Mouse (Mus musculus) heart, postnatal 4 days (tissue): ENCODE data around the gene Neu4. TPM values are rescaled to one million over a fixed set of nuclear protein-coding genes. Genes with fewer than 3 reads are reported as not detected.
"Not testable (repeated sequence)": the region's sequence is repeated elsewhere in the genome, so short reads cannot be mapped to it uniquely, and the experiment has no call there.

Experiments
- DNase-seq: peaks from one replicate; pipeline ENCODE4 v3.0.0; 2021
- total RNA-seq, 2 experiments: library from RNA; stranded (reverse); gene quantifications; 2 replicates each; pipeline ENCODE4 v1.2.3; 2021

Neu4 gene
- not detected for total RNA-seq

DNA sequence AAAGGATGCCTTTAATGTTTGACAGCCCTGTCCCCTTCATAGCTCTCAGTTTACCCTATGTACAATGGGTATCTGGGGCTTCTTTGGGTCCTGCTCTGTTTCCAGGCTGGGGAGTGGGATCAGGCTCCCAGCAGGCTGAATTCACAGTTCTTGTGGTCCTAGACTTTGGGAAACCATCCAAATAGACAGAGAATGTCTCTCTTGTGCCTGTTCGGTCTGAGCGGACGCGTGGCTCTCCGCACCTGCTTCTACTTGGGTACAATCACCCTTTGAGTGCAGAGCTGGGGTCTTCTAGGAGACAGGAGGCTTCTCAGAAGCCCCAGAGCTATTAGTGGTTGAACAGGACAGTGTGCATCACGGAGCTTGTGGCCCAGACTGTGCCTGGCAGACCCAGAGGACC lies at the start of gene Neu4:
TSS of gene Neu4 (plus strand) at position 301 of the 400 bp plus-strand sequence.
- DNase-seq = no peak

DNA sequence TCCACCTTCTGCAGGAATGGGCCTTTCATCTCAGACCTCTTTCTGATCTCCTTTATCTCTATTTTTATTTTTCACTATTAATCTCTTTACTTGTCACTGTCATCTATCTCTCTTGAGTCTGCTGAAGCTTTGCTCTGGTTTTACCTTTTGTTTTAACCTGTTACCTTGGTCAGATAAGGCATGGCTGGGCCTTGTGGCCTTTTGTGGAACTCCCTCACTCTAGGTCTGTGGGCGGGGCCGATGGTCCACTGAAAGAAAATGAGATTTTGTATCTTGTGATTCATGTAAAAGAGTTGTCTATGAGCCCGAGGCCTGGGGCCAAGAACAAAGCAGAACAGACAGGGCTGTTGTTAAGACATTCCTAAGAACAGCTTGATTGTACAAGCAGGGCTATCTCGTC lies 49.5 kb upstream of the Neu4 start:
- not testable (repeated sequence) for DNase-seq

DNA sequence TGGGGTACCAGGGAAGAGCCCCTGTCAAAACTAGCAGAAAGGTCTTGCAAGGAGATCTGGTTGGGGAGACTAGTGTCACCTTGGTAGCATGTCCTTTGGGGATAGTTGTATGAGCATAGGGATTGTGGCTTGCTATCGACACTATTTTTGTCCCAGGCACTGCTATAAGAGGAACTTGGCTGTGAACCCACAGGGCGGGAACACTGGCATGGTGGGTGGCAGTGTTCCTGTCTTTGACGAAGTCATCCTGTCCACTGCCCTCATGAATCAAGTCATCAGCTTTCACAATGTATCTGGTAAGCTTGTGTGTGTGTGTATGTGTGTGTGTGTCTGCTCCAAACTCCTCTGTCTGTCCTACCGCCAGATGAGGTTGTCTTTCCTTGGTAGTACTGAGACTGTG lies 44.5 kb upstream of the Neu4 start:
- DNase-seq = not testable (repeated sequence)

DNA sequence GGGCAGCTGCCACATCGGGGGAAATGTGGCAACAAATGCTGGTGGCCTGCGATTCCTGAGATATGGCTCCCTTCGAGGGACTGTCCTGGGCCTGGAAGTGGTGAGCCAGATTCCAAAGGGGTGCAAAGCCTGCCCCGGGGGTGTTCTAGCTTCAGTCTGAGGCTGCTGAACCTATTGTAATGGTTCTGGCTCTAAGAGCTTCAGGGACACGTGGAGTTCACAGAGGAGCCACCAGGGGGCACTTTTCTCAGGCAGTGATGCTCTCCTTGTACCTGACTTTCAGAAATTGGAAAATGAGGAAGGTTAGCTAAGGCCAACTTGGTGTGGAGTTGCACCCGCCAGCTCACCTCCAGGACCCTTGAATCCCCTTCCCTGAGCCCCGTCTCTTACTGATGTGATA lies 42.0 kb upstream of the Neu4 start:
- not testable (repeated sequence) for DNase-seq

DNA sequence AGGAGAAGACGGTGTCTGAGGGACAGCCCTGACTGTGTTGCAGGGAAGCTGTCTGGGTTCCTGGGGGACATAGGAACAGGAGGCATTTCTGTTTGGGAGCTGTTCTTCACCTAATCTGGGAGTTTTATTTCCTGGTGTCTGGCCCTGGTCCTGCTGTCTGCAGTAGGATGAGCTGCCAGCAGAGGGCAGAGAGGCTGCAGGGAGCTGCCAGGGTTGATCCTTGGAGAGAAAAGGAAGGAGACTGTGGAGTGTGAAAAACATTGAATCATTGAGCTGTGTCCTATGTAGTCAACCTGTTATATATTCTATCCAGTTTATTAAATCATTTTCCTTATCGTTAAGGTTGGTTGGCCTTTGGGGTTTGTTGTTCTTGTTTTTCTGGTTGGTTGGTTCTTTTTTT lies 39.3 kb upstream of the Neu4 start:
- DNase-seq = not testable (repeated sequence)

DNA sequence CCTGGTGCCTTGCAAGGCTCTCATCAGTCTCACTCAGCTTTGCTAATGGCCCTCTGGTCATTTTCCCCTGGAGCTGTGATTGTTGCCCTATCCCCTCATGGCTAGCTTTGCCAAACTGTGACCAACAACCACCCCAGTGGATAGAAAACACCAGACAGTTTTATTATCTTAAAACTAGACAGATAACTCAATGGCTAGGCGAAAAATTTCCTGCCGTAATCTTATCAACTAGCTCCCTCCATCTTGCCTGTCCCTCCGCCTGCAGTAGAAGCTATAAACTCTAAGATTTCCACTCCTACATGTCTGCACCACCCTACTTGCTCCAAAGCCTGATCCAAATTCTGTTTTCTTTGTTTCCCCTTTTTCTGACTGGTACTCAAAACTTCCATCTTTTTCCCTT lies 34.1 kb upstream of the Neu4 start:
- no peak for DNase-seq

DNA sequence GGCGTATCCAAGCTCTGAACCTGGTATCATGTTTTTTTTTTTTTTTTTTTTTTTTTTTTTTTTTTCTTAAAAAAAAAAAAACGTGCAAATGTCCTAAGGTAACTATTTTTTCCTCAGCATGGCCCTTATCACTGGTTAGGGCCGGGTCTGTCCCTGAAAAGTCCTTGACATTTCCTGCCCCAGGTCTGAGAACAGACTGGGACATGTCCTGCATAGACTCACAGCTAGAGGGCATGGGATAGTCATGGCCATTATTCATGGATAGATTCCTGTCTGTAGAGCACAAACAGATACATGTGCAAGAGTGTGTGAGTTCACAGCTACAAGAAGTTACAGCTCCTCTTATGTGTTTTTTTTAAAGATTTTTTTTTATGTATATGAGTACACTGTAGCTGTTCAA lies 31.5 kb upstream of the Neu4 start:
- no peak for DNase-seq

DNA sequence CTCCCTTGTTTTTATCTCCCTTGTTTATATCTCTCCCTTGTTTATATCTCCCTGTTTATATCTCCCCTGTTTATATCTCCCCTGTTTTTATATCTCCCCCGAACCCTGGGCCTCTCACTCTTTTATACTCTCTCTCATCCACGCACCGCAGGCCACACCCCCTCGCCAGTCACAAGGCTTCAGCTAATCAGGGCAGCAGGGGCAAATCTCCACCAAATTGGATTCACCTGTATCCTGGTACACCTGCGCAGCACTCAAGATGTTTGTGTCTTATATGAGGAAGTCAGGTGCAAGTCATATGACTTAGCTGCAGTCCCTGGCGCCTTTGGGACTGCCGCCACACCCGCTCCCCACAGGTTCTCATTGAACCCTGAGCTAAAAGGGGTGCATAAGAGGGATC lies 30.0 kb upstream of the Neu4 start, which contains the start of gene Gal3st2c:
TSS of gene Gal3st2c (plus strand) at position 301 of the 400 bp plus-strand sequence.
- DNase-seq = not testable (repeated sequence)

DNA sequence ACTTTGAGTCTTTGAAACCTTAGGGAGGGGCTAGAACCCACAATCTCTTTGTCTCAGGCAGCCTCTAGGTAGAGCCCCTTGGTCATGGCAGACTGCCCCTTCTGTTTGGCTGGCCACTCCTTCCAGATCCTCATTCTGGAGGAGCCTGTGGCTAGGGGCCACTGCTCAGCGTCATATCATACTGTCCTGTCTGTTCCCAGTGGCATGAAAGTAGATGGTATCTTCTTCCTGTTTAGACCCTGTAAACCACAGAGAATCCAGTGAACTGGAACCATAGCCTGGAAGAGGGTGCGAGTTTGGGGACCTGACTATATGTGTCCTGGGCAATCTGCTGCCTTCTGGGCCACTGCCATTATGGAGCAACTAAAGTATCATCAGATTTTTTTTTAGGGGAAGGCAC lies 29.2 kb upstream of the Neu4 start:
- not testable (repeated sequence) for DNase-seq

DNA sequence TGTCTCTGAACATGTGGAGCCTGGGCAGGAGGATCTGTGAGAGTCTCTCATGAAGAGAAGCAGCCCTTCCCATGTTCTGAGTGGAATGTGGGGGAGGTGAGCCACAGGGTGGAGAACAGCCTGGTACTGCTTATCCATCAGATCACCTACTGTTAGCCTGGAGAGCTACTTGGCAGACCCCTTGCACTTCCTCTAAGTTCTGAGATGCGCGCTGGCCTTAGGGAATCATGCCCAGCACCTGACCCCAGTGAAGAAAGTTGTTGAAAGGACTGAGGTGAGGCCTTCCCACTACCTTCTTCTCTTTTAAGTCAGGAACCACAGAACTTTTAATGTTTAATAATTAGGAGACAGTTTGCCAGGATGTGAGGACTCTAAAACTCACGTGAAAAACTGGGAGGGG lies 28.8 kb upstream of the Neu4 start:
- not testable (repeated sequence) for DNase-seq

DNA sequence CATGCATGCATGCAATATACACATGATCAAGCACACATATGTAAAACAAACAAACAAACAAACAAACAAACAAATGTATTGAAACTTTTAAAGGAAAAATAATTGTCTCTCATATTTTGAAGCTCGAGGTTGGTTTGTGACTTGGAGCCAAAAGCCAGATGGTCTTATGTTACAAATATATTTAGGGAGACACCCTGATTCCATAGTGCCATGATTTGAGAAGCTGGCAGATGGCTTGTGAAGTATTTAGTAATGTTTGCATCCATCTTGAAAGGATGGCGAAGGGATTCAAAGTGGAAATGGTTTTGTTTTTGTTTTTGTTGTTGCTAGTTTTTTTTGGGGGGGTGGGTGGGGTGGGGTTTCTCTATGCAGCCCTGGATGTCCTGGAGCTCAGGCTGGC lies 19.2 kb upstream of the Neu4 start:
- DNase-seq = no peak

DNA sequence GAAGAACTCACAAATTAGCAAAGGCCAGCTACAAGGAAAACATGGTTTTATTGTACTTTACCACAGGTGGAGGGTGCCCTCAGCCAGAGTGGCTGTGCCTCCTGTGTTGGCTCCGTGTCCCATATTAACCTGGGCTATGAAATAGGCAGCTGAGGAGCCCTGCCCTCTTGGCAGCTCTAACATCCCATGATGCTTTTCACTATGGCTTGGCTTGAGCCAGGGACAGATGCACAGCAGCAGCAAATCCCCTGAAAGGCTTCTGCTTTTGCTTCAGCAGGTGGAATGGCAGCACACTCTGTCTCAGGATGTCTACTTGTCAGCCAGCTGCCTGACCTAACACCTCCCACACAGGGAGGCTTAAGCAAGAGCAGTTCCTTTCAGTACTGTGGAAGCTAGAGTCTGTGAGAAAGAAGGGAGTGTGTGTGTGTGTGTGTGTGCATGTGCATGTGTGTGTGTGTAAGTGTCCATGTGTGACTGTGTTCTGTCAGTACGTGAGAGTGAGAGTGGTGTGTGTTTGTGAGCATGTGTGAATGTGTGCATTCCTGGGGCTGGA lies 14.2 kb upstream of the Neu4 start:
- DNase-seq = not testable (repeated sequence)

DNA sequence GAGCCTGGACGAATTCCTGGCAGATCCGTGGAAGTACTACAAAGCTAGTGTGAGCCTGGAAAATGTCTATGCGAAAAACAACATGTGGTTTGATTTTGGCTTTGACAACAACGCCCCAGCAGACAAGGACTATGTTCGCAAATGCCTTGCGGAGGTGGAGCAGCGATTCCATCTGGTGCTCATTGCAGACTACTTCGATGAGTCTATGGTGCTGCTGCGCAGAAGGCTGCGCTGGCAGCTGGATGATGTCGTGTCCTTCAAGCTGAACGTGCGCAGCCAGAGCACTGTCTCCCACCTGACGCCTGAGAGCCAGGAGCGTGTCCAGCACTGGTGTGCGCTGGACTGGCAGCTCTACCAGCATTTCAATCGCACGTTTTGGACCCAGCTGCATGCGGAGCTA lies 11.4 kb upstream of the Neu4 start:
- DNase-seq = not testable (repeated sequence)

DNA sequence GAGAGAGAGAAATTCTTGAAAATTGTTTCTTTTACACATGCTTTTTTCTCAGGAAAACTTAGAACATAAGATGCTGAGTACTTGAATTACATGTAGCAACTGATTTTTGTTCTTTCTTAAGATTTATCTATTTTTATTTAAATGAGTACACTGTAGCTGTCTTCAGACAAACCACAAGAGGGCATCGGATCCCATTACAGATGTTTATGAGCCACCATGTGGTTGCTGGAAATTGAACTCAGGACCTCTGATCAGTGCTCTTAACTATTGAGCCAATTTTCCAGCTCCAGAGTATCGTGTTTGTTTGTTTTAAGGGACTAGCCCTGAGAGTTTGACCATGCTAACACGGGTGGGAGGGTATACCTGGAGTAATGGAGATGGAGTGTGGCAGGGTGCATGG lies 8.6 kb upstream of the Neu4 start:
- no peak for DNase-seq

DNA sequence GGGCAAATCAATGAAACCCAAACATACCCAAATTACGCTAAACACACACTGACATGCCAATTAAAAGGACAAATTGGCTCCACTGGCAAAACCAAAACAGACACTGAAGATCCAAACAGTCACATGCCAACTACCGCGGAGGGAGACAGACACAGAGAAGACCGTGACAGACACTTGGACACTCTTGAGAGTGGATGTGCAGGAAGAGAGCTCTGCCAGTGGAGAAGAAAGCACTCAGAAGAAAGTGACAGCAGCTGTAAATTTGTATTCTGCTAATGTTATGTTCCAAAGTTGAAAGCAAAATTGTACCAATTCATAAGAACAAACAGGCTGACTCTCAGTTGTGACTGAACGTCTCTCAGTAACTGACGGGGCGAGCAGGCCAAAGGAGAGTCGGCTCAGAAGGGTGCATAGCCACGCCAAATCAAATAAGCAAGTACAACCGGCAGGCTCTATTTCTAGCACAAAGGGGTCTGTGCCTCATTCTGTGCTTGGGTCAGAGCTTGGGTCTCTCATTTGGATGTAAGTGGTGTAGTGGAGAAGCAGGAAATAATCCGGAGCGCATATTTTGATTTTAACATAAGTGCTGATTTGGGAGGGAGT lies 7.4 kb downstream of the Neu4 start:
- DNase-seq = no peak

DNA sequence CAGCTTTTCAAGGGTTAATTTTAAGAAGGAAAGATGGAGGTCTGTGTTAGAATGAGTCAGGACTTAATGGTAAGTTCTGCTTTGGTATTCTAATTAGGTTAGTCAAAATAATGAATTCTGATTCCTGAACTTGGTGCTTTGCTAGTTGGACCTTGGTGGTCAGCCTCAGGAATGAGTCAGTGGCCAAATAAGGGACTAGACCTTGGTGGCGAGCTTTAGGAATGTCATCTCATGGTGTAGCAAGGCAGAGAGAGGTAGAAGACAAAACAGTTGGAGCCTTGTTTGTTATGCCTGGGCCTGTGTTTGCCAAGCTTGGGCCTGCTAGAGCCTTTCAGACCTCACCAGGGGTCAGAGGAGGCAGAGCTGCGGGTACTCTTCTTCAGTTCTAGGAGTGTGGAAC lies 8.5 kb downstream of the Neu4 start:
- DNase-seq = no peak

DNA sequence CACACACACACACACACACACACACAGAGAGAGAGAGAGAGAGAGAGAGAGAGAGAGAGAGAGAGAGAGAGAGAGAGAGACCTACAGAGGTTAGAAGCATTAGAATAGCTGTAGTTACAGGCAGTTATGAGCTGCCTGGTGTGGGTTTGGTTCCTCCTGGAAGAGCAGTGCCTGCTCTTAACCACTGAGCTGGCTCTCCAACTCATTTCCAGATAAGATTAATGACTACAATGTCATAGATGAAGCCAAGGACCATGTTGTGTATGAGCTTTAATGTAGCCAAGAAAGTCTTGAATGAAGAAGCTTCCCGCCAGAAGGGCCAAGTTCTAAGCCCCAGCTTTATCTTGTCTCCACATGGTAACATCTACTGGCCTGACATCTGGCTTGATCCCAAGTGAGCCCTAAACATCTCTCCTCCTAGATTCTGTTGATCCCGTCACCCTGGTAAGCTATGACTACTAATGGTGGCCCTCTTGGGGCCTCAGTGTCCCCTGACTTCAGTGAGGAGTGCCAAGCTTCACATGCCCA lies 12.9 kb downstream of the Neu4 start:
- DNase-seq = no peak

DNA sequence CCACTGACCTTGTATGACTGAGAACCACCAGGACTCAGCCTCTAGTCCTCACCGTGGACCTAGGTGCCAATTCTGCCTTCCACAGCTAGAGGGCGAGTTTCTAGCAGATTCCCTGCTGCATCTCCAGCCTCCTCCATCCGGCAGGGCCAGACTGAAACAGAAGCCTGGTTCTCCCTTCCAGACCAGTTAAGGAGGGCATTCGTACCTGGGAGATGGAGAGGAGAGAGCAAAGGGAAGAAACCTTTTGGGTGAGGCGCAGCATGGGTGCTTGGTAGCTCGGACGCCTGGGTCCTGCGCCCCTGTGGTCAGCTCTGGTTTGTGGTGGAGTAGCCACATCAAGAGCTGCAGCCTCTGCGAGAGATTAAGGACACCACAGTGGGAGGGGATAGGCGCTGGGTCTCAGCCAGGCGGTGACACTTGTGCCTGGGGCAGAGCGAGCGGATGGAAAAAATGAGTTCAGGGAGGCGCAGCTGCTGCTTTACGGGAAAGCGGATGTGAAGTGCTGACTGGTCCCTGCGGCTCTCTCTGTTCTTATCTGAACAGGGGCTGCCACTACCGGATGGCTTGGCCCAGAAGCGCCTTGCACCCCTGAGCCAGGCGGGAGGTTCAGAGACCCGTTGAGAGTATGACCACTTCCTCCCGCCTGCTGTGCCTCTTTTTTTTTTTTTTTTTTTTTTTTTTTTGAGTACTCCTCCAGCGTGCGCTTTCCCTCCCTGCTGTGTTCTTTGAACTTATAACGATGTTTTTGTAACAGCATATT lies 14.9 kb downstream of the Neu4 start:
- DNase-seq = peak; percentile 91

DNA sequence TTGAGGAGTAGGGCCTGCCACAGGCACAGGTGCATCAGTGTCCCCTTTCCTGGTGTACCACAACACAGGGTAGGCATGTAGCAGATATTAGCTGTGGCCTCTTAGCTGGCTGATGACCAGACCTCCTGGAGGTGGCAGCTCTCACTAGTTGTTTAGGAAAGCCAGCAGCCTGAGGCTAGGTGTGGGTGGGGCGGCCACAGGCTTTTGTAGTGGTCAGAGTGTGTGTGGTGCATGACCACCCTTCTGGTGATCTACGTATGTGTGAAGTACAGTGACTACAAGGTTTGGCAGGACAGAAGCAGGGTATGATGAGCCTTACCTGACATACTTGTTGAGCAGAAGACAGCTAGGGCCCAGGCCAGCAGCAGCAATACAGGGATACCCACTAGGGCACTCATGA lies 20.1 kb downstream of the Neu4 start:
- no peak for DNase-seq

DNA sequence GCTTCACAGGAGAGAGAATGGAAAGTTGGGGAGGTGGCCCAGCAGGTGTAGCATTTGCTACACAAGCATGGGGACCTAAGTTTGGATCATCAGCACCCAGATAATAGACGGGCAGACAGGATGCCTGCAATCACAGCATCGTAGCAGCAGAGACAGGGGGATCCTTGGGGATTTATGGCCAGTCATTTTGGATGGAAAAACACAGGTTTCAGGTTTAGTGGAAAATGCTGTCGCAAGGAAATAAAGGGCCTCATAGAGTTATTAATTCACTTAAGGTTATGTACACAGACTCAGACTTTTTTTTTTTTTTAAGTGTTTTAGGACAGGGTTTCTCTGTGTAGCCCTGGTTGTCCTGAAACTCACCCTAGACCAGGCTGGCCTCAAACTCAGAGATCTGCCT lies 25.3 kb downstream of the Neu4 start:
- no peak for DNase-seq

DNA sequence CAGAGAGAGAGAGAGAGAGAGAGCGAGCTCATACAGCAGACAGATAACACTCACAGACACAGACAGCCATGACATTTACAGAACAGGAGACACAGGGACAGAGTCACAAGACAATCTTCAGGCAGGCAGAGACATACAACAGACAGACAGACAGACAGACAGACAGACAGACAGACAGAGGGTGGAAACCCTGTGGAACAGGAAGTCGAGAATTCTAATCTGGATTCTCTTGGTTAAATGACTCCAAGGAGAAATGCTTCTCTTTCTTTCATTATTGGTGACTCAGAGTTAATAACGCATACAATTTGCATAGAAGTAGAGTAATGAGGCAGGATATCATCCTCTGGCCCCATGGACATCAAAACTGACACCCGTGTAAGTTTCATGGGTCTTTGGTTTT lies 26.3 kb downstream of the Neu4 start:
- no peak for DNase-seq

DNA sequence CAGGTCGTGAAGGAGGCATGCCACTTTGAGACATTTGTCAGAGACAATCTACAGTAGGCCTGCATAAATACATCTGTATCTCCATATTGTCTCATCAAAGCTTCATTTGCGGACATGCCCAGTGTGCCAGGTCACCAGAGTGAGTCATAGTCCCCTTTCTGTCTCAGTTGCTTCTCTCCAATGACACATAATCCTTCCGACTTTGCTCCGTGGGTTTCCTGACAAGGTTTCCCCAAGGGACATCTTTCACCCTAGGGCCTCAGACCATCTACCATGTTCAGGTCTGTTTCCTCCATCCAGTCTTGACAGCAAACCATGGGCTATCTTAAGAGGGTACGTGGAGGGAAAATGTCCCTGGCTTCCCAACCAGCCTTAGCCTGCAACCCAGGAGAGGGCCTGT lies 30.9 kb downstream of the Neu4 start:
- no peak for DNase-seq

DNA sequence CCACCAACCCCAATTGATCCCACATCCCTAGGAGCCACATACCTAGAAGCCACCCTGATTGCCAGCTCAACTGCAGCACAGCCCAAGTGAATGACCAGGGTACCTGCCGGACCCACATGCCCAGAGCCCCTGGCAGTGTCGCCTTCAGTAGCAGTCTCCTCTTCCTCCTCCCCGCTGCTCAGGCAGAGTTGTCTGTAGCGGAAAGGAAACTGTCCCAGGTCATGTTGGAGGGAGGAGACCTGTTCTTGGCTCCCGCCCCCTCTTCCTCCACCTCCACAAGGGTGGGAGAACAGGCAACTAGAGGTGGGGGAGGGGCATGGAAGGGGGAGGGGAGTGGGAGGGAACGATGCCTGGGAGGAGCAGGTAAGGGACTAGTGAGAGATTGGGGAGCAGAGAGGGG lies 32.1 kb downstream of the Neu4 start, which contains the start of gene Pdcd1:
TSS of gene Pdcd1 (minus strand) at position 181 of the 400 bp plus-strand sequence.
- DNase-seq = no peak
